Mouse (Mus musculus) CH12.LX (cell line): ENCODE results near the gene Arsa. TPM values are rescaled to one million over a fixed set of nuclear protein-coding genes. Genes with fewer than 3 reads are reported as not detected.

Experiments used
- DNase-seq: peaks from one replicate; pipeline ENCODE4 v3.0.0-alpha.2; 2013; ENCODE audit errors: extremely low read depth
- H3K27ac ChIP-seq: 2 replicates; pipeline ENCODE4 v1.5.1; 2012; ENCODE audit warnings: low read depth, mild to moderate bottlenecking, control low read depth, moderate library complexity; ENCODE audit not compliant: insufficient read depth
- H3K27me3 ChIP-seq: replicated peaks from 2 replicates; pipeline ENCODE3; 2012; ENCODE audit warnings: inconsistent platforms
- H3K36me3 ChIP-seq, 2 experiments: replicated peaks in 1 of 2; 2 replicates each; pipeline versions ENCODE3 to v1.6.1; 2012; ENCODE audit warnings: inconsistent platforms in 1 of 2, low read length in 1 of 2, mild to moderate bottlenecking in 1 of 2, mixed read lengths in 1 of 2, moderate library complexity in 1 of 2; ENCODE audit not compliant: control insufficient read depth in 1 of 2, insufficient read depth in 1 of 2
- H3K4me1 ChIP-seq, 2 experiments: 2 replicates each; pipeline ENCODE4 v1.6.1; 2012; ENCODE audit warnings: inconsistent platforms in 1 of 2, moderate library complexity in 1 of 2; ENCODE audit not compliant: insufficient read depth in 2 of 2, control insufficient read depth in 1 of 2
- H3K4me2 ChIP-seq: 2 replicates; pipeline ENCODE4 v1.6.1; 2012; ENCODE audit warnings: low read depth, mild to moderate bottlenecking, control low read depth; ENCODE audit not compliant: poor library complexity, insufficient read depth, severe bottlenecking
- H3K4me3 ChIP-seq, 3 experiments: fragments of 150-350 bp in 1 of 3; sonication (generic) in 1 of 3; replicated peaks in 1 of 3; 2 replicates each; pipeline versions ENCODE3 to v1.5.1; 2011 to 2012; ENCODE audit warnings: low read depth in 2 of 3, low read length in 2 of 3, mild to moderate bottlenecking in 2 of 3, moderate library complexity in 2 of 3, control low read depth in 1 of 3, improper control_type of control experiment in 1 of 3, inconsistent platforms in 1 of 3, mixed read lengths in 1 of 3; ENCODE audit not compliant: poor library complexity in 1 of 3
- H3K79me2 ChIP-seq: replicated peaks from 2 replicates; pipeline ENCODE4 v1.6.1; 2012; ENCODE audit warnings: mild to moderate bottlenecking, moderate library complexity; ENCODE audit not compliant: control insufficient read depth, poor library complexity, insufficient read depth, severe bottlenecking; ENCODE audit errors: extremely low read depth
- H3K9ac ChIP-seq: 2 replicates; pipeline ENCODE4 v1.6.1; 2012; ENCODE audit warnings: low read depth, mild to moderate bottlenecking, control low read depth, moderate library complexity; ENCODE audit not compliant: insufficient read depth
- H3K9me3 ChIP-seq: replicated peaks from 2 replicates; pipeline ENCODE3; 2012; ENCODE audit warnings: low read length, inconsistent platforms, mixed read lengths
- BHLHE40 ChIP-seq: IDR thresholded peaks from 2 replicates; pipeline ENCODE4 v1.6.1; 2011; ENCODE audit warnings: mild to moderate bottlenecking, low read depth, low read length, improper control_type of control experiment
- CHD2 ChIP-seq: IDR thresholded peaks from 2 replicates; pipeline ENCODE4 v1.6.1; 2011; ENCODE audit warnings: low read length, improper control_type of control experiment
- E2F4 ChIP-seq: IDR thresholded peaks from 2 replicates; pipeline ENCODE4 v1.6.1; 2011; ENCODE audit warnings: low read depth, low read length, improper control_type of control experiment; ENCODE audit not compliant: insufficient replicate concordance
- ELF1 ChIP-seq: IDR thresholded peaks from 2 replicates; pipeline ENCODE4 v1.6.1; 2014; ENCODE audit warnings: low read depth, mild to moderate bottlenecking, inconsistent platforms, low read length, improper control_type of control experiment
- ETS1 ChIP-seq: conservative IDR thresholded peaks from 2 replicates; pipeline ENCODE4 v1.6.1; 2012; ENCODE audit warnings: low read depth, mild to moderate bottlenecking, inconsistent platforms, low read length, improper control_type of control experiment, moderate library complexity
- GABPA ChIP-seq: IDR thresholded peaks from 2 replicates; pipeline ENCODE4 v1.6.1; 2012; ENCODE audit warnings: low read depth, low read length, improper control_type of control experiment, inconsistent platforms; ENCODE audit not compliant: insufficient replicate concordance
- JUN ChIP-seq: IDR thresholded peaks from 2 replicates; pipeline ENCODE4 v1.6.1; 2011; ENCODE audit warnings: low read depth, mild to moderate bottlenecking, low read length, improper control_type of control experiment, moderate library complexity; ENCODE audit not compliant: insufficient read depth
- MAFK ChIP-seq: IDR thresholded peaks from 2 replicates; pipeline ENCODE4 v1.6.1; 2011; ENCODE audit warnings: low read length, improper control_type of control experiment; ENCODE audit not compliant: insufficient replicate concordance
- MAZ ChIP-seq: IDR thresholded peaks from 2 replicates; pipeline ENCODE4 v1.6.1; 2012; ENCODE audit warnings: low read depth, mild to moderate bottlenecking, inconsistent platforms, low read length, improper control_type of control experiment, moderate library complexity
- MEF2A ChIP-seq: IDR thresholded peaks from 2 replicates; pipeline ENCODE4 v1.6.1; 2014; ENCODE audit warnings: low read depth, mild to moderate bottlenecking, inconsistent platforms, low read length, improper control_type of control experiment, borderline replicate concordance
- MXI1 ChIP-seq: IDR thresholded peaks from 2 replicates; pipeline ENCODE4 v1.6.1; 2011; ENCODE audit warnings: mild to moderate bottlenecking, low read depth, low read length, improper control_type of control experiment
- NELFE ChIP-seq: IDR thresholded peaks from 2 replicates; pipeline ENCODE4 v1.6.1; 2011; ENCODE audit warnings: low read depth, low read length, improper control_type of control experiment
- POLR2A ChIP-seq: IDR thresholded peaks from 2 replicates; pipeline ENCODE4 v1.6.1; 2011; ENCODE audit warnings: low read depth, mild to moderate bottlenecking, improper control_type of control experiment, low read length
- POLR2AphosphoS2 ChIP-seq: IDR thresholded peaks from 2 replicates; pipeline ENCODE4 v1.6.1; 2011; ENCODE audit warnings: low read depth, low read length, improper control_type of control experiment
- RAD21 ChIP-seq: IDR thresholded peaks from 2 replicates; pipeline ENCODE4 v1.6.1; 2011; ENCODE audit warnings: low read depth, mild to moderate bottlenecking, low read length, improper control_type of control experiment, moderate library complexity
- SMC3 ChIP-seq: IDR thresholded peaks from 2 replicates; pipeline ENCODE4 v1.6.1; 2011; ENCODE audit warnings: low read depth, low read length, improper control_type of control experiment
- TBP ChIP-seq: conservative IDR thresholded peaks from 2 replicates; pipeline ENCODE4 v1.6.1; 2011; ENCODE audit warnings: low read depth, low read length, improper control_type of control experiment
- TCF12 ChIP-seq: IDR thresholded peaks from 2 replicates; pipeline ENCODE4 v1.6.1; 2014; ENCODE audit warnings: low read depth, mild to moderate bottlenecking, inconsistent platforms, low read length, improper control_type of control experiment
- UBTF ChIP-seq: IDR thresholded peaks from 2 replicates; pipeline ENCODE4 v1.6.1; 2012; ENCODE audit warnings: low read depth, mild to moderate bottlenecking, inconsistent platforms, low read length, improper control_type of control experiment, moderate library complexity
- USF1 ChIP-seq: IDR thresholded peaks from 2 replicates; pipeline ENCODE4 v1.6.1; 2014; ENCODE audit warnings: low read depth, mild to moderate bottlenecking, inconsistent platforms, low read length, improper control_type of control experiment
- ZC3H11A ChIP-seq: IDR thresholded peaks from 2 replicates; pipeline ENCODE4 v1.6.1; 2012; ENCODE audit warnings: low read depth, mild to moderate bottlenecking, inconsistent platforms, low read length, improper control_type of control experiment
- ZKSCAN1 ChIP-seq: IDR thresholded peaks from 2 replicates; pipeline ENCODE4 v1.6.1; 2012; ENCODE audit warnings: low read depth, inconsistent platforms, low read length, improper control_type of control experiment, borderline replicate concordance
- ZNF384 ChIP-seq: IDR thresholded peaks from 2 replicates; pipeline ENCODE4 v1.6.1; 2012; ENCODE audit warnings: low read depth, low read length, improper control_type of control experiment, inconsistent platforms
- dilution Hi-C: fragments of 300-500 bp; cut with MboI; formaldehyde crosslinking; loops from 2 replicates; pipeline ENCODE4 v1.14.3; 2020; ENCODE audit warnings: low sequenced_read_pairs; ENCODE audit not compliant: extremely low pct_unique_long_range_greater_than_20kb, extremely low pct_ligation_motif_present
- in situ Hi-C: fragments of 300-500 bp; cut with MboI; formaldehyde crosslinking; loops from 3 replicates; pipeline ENCODE4 v1.14.3; 2019; ENCODE audit warnings: low sequenced_read_pairs, low pct_ligation_motif_present, low pct_unique_long_range_greater_than_20kb, mixed read lengths
- polyA plus RNA-seq: library from polyadenylated mRNA; unstranded; fragments of >175 nt; gene quantifications from 2 replicates; pipeline ENCODE4 v1.2.1, GENCODE M21; 2012; ENCODE audit warnings: low read depth; ENCODE audit not compliant: insufficient read length
- total RNA-seq, 2 experiments: library from RNA; depleted of rRNA; stranded (reverse); fragments of 300-350 nt in 1 of 2; fragments of >200 nt in 1 of 2; gene quantifications; 2 replicates each; pipeline ENCODE4 v1.2.3; 2012 to 2014

The Arsa gene
- total and polyA plus RNA-seq, 3 experiments: 9.3 to 10.3 (median 9.9) TPM

DNA sequence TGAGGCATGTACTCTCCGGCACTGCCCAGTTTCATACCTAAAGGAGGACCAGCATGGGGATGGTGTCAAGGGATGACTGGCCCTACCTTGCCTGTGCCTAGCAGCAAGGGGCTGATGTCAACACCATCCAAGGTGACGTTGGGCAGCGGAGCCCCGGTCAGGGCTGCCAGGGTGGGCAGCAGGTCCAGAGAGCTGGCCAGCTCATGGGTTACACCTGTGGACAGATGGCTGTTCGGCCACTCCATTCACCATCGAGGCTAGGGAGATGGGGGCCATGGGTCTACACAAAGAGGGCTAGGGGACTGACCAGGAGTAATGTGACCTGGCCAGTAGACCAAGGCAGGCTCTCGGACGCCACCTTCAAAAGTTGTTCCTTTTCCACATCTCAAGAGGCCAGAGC, 3.3 kb downstream of the Arsa start:
- no peak overlapping the region for H3K27ac ChIP-seq
- no peak for TF ChIP-seq NELFE
- no peak for TF ChIP-seq MAZ
- no peak for TF ChIP-seq POLR2A
- no peak for TF ChIP-seq POLR2AphosphoS2
- TF ChIP-seq ZC3H11A: no peak
- no peak for TF ChIP-seq JUN
- TF ChIP-seq MAFK: no peak
- no peak for TF ChIP-seq MEF2A
- TF ChIP-seq BHLHE40: no peak
- TF ChIP-seq TBP: no peak
- no peak for TF ChIP-seq ZNF384
- no peak for TF ChIP-seq ETS1
- H3K36me3 ChIP-seq: peaks cover 0 to 24% of the 10 kb centered on the region in 2 experiments
- H3K4me3 ChIP-seq: no peak overlapping the region
- H3K4me2 ChIP-seq: no peak overlapping the region
- no peak for DNase-seq
- no peaks in the 10 kb centered on the region for H3K79me2 ChIP-seq
- no peaks in the 10 kb centered on the region for H3K27me3 ChIP-seq
- peaks cover 8 to 29% of the 10 kb centered on the region in 2 experiments; a peak in 3 of 4 replicates for H3K4me1 ChIP-seq
- in situ Hi-C loops: no loop called here
- no peak overlapping the region for H3K9ac ChIP-seq
- no peaks in the 10 kb centered on the region for H3K9me3 ChIP-seq
- dilution Hi-C loops: no loop called here

DNA sequence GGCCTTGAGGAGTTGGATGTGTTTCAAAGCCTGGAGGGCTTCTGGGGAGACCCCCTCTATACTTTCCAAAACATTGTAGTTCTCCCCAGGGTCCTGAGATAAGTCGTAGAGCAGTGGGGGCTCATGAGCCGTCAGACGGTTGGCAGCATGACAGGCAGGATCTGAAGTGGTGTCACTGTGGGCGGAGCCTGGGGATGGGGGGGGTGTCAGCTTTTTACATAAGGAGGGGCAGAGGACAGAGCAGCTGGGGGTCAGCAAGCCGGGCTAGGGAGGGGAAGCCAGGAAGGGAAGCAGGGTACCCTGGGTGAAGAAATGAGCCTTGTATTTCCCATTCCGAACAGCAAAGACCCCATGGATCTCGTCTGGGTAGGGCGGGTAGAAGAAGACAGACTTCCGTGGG, 3.9 kb downstream of the Arsa start:
- TF ChIP-seq POLR2AphosphoS2: no peak
- no peak for TF ChIP-seq ELF1
- TF ChIP-seq TBP: no peak
- TF ChIP-seq USF1: no peak
- TF ChIP-seq ZKSCAN1: no peak
- TF ChIP-seq E2F4: no peak
- TF ChIP-seq SMC3: no peak
- TF ChIP-seq NELFE: no peak
- no peak for TF ChIP-seq MAFK
- no peak for TF ChIP-seq GABPA
- no peak for TF ChIP-seq RAD21
- TF ChIP-seq TCF12: no peak
- no peak for TF ChIP-seq UBTF
- no peak for TF ChIP-seq CHD2
- TF ChIP-seq BHLHE40: no peak
- no peak for TF ChIP-seq MXI1
- peaks cover 0 to 22% of the 10 kb centered on the region in 2 experiments for H3K36me3 ChIP-seq
- no peak for DNase-seq
- no peak overlapping the region for H3K27ac ChIP-seq
- H3K79me2 ChIP-seq: no peaks in the 10 kb centered on the region
- in situ Hi-C loops: no loop called here
- H3K27me3 ChIP-seq: no peaks in the 10 kb centered on the region
- no peak overlapping the region for H3K9ac ChIP-seq
- H3K4me1 ChIP-seq: peaks cover 8 to 25% of the 10 kb centered on the region in 2 experiments; a peak in 3 of 4 replicates
- no peak overlapping the region for H3K4me2 ChIP-seq
- dilution Hi-C loops: no loop called here
- no peak overlapping the region for H3K4me3 ChIP-seq
- H3K9me3 ChIP-seq: no peaks in the 10 kb centered on the region
